ENCODE assay signal across 12 mouse cellular contexts in the genomic region with DNA sequence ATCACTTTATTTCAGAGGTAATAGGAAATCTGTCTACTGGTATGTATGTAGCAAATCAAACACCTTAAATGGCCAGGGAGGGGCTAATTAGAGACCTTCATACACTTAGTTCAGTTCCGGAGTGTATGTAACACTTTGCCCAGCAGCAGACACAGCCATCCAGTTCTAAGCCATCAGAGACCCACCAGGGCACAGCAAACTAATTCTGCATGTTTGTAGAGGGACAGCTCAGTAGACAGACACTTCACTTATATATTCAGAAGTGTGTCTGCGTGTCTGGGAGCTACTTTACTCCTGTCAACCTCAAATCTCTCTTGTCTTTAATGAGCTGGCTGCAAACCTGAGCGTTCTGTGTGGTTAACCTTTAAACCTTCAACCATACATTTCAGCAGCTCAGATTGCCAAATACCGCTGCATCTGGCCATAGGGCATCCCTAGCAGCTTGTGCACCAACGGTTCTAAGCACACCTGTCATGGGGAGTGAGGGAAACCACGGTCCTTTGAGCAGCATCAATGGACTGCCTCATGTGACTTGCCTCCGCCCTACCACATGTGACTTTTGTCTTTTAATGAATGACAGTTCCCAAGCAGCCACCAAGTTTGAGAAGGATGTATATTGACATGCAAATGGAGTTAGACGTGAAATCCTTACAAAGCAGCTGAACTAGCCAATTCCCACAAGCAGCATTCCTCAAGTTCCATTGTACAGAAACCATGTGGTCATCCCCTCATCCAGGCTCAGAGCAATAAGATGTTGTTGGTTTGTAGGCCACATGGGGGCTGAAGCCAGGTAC. TPM values are rescaled to one million over a fixed set of nuclear protein-coding genes. Genes with fewer than 3 reads are reported as not detected.
DNase-seq lines count a peak whose midpoint lies in the region; ATAC-seq and TF ChIP-seq lines count a peak whose summit lies in the region.
"Had no signal": no experiment of that assay in that cellular context is flagged by ENCODE, and none has a peak within 500 bp of the region (broad histone marks: within the 10 kb centered on the region; RNA-seq: fewer than 3 reads in every experiment).

No protein-coding gene starts in this region.

- TF ChIP-seq CTCF in kidney, postnatal 0 days (IDR thresholded peaks at IDR 0.05; ENCODE audit: low read depth) = no peak

- H3K9me3 ChIP-seq in kidney, postnatal 0 days (replicated peaks; ENCODE audit: low read length) = no peaks in the 10 kb centered on the region
- H3K9me3 ChIP-seq in hindbrain, embryonic 16.5 days (ENCODE audit: control insufficient read depth, low read length) = peaks cover 2% of the 10 kb centered on the region; the same call in 1 of the 2 replicates
- H3K9me3 ChIP-seq in midbrain, embryonic 13.5 days = no peaks in the 10 kb centered on the region

- H3K4me3 ChIP-seq in kidney, postnatal 0 days (replicated peaks; ENCODE audit: low read depth, low read length) = no peak overlapping the region
- H3K4me3 ChIP-seq in hindbrain, embryonic 16.5 days (ENCODE audit: low read length) = no peak overlapping the region
- no peak overlapping the region for H3K4me3 ChIP-seq in midbrain, embryonic 13.5 days (replicated peaks)

- no peak for DNase-seq in kidney, postnatal 0 days (ENCODE audit: low spot score)
- no peak for DNase-seq in kidney, adult 8-10 months
- DNase-seq in thymus, postnatal 4 days = peak; percentile 63
- DNase-seq in gastrocnemius, postnatal 10 days = no peak
- no peak for DNase-seq in lung, postnatal 10 days
- DNase-seq in cerebellum, adult 18-20 months = no peak
- DNase-seq: kidney, adult 11 months had no signal

- 38% methylated on average over 8 of the region's 8 CpGs for WGBS in kidney, postnatal 0 days
- WGBS in hindbrain, embryonic 16.5 days = 32% methylated on average over 8 of the region's 8 CpGs
- 22% methylated on average over 8 of the region's 8 CpGs for WGBS in midbrain, embryonic 13.5 days

- no peaks in the 10 kb centered on the region for H3K36me3 ChIP-seq in kidney, postnatal 0 days (ENCODE audit: insufficient read depth, low read length)
- no peaks in the 10 kb centered on the region for H3K36me3 ChIP-seq in hindbrain, embryonic 16.5 days (ENCODE audit: control insufficient read depth, insufficient read depth, low read length)
- H3K36me3 ChIP-seq in midbrain, embryonic 13.5 days = peaks cover 22% of the 10 kb centered on the region

- H3K4me2 ChIP-seq in kidney, postnatal 0 days (ENCODE audit: low read length) = no peak overlapping the region
- H3K4me2 ChIP-seq in hindbrain, embryonic 16.5 days (ENCODE audit: low read length) = no peak overlapping the region
- H3K4me2 ChIP-seq in midbrain, embryonic 13.5 days (replicated peaks) = no peak overlapping the region

- H3K9ac ChIP-seq in kidney, postnatal 0 days (ENCODE audit: low read depth, low read length) = no peak overlapping the region
- no peak overlapping the region for H3K9ac ChIP-seq in hindbrain, embryonic 16.5 days (ENCODE audit: low read depth, low read length)
- no peak overlapping the region for H3K9ac ChIP-seq in midbrain, embryonic 13.5 days (replicated peaks)

- H3K4me1 ChIP-seq in kidney, postnatal 0 days (replicated peaks; ENCODE audit: insufficient read depth, low read length) = no peaks in the 10 kb centered on the region
- no peaks in the 10 kb centered on the region for H3K4me1 ChIP-seq in hindbrain, embryonic 16.5 days (ENCODE audit: control insufficient read depth, insufficient read depth, low read depth, low read length)
- peaks cover 16% of the 10 kb centered on the region for H3K4me1 ChIP-seq in midbrain, embryonic 13.5 days (replicated peaks)

- ATAC-seq in kidney, postnatal 0 days (replicated peaks; ENCODE audit: low FRiP score, low read depth) = peak; percentile 66
- ATAC-seq in hindbrain, embryonic 16.5 days = peak; percentile 83
- ATAC-seq in midbrain, embryonic 13.5 days = peak; percentile 85

- no peaks in the 10 kb centered on the region for H3K27me3 ChIP-seq in kidney, postnatal 0 days (ENCODE audit: insufficient read depth, low read length)
- no peaks in the 10 kb centered on the region for H3K27me3 ChIP-seq in hindbrain, embryonic 16.5 days (replicated peaks; ENCODE audit: control insufficient read depth, insufficient read depth, low read length)
- H3K27me3 ChIP-seq in midbrain, embryonic 13.5 days = no peaks in the 10 kb centered on the region

- H3K27ac ChIP-seq in kidney, postnatal 0 days = peak overlapping the region; percentile 47; the same call in 1 of the 2 replicates
- peak overlapping the region; percentile 65 for H3K27ac ChIP-seq in hindbrain, embryonic 16.5 days (ENCODE audit: low read depth, low read length)
- H3K27ac ChIP-seq in midbrain, embryonic 13.5 days = peak overlapping the region; percentile 63

RNA-seq across cellular contexts. Expression of a gene that starts 11.1 kb away (rescaled TPM):
- polyA plus RNA-seq in kidney, postnatal 0 days (2015; fragmentation: Nextera tagmentation; extraction: Ambion mirVana) = 22.2 and 25.6 TPM in 2 replicates
- polyA plus RNA-seq in hindbrain, embryonic 16.5 days (2015; fragmentation: Nextera tagmentation; extraction: Ambion mirVana) = 22.1 and 24.4 TPM in 2 replicates
- 20.1 and 22.7 TPM in 2 replicates for polyA plus RNA-seq in midbrain, embryonic 13.5 days (2015; fragmentation: Nextera tagmentation; extraction: Ambion mirVana)
- total RNA-seq in gastrocnemius, postnatal 10 days (2021) = 10 to 100 TPM; 18.0 to 22.1 TPM

RNA-seq across cellular contexts. Expression of a gene that starts 32.0 kb away (rescaled TPM):
- polyA plus RNA-seq in kidney, postnatal 0 days (2015; fragmentation: Nextera tagmentation; extraction: Ambion mirVana) = not detected in 2 replicates
- 0.06 and 0.09 TPM in 2 replicates for polyA plus RNA-seq in hindbrain, embryonic 16.5 days (2015; fragmentation: Nextera tagmentation; extraction: Ambion mirVana)
- polyA plus RNA-seq in midbrain, embryonic 13.5 days (2015; fragmentation: Nextera tagmentation; extraction: Ambion mirVana) = 0.05 and 0.23 TPM in 2 replicates
- total RNA-seq in gastrocnemius, postnatal 10 days (2021) = not detected
- total RNA-seq: gastrocnemius, postnatal 4 days; megakaryocyte progenitor cell, adult 5-6 weeks had no signal
- polyA plus RNA-seq: testis, adult 2 months had no signal

RNA-seq across cellular contexts. Expression of a gene that starts 48.8 kb away (rescaled TPM):
- 62.5 and 63.1 TPM in 2 replicates for polyA plus RNA-seq in kidney, postnatal 0 days (2015; fragmentation: Nextera tagmentation; extraction: Ambion mirVana)
- 43.9 and 44.0 TPM in 2 replicates for polyA plus RNA-seq in hindbrain, embryonic 16.5 days (2015; fragmentation: Nextera tagmentation; extraction: Ambion mirVana)
- 39.9 and 43.0 TPM in 2 replicates for polyA plus RNA-seq in midbrain, embryonic 13.5 days (2015; fragmentation: Nextera tagmentation; extraction: Ambion mirVana)
- 10 to 100 TPM; 21.1 to 23.0 TPM for total RNA-seq in gastrocnemius, postnatal 10 days (2021)
